Mouse (Mus musculus) neutrophil, adult 5-6 weeks (primary cell): ENCODE results near the gene Mlana. TPM values are rescaled to one million over a fixed set of nuclear protein-coding genes. Genes with fewer than 3 reads are reported as not detected.

ENCODE experiments used
- ATAC-seq: fragments of 151-379, 151-347 bp; 2 replicates; pipeline ENCODE4 v1.8.0; 2017; ENCODE audit warnings: mild to moderate bottlenecking, moderate TSS enrichment; ENCODE audit not compliant: insufficient number of reproducible peaks, poor library complexity, low FRiP score, severe bottlenecking; ENCODE audit errors: extremely low read depth
- total RNA-seq: library from RNA; stranded (forward); fragments of 200-1000 nt; gene quantifications from 2 replicates; pipeline ENCODE4 v1.2.3, GENCODE M21; 2017

Mlana gene
- total RNA-seq = not detected in 2 replicates

GRCm38 (mm10) chr19:29697245-29697874, at the start of gene Mlana:
Gene Mlana, plus strand, starts transcription at chr19:29697824.
- no peak for ATAC-seq

GRCm38 (mm10) chr19:29648550-29648914, 49.1 kb upstream of the Mlana start:
- no peak for ATAC-seq

GRCm38 (mm10) chr19:29649683-29650082, 47.9 kb upstream of the Mlana start:
- no peak for ATAC-seq

GRCm38 (mm10) chr19:29653768-29654265, 43.8 kb upstream of the Mlana start:
- no peak for ATAC-seq

GRCm38 (mm10) chr19:29655148-29655547, 42.5 kb upstream of the Mlana start:
- ATAC-seq = no peak

GRCm38 (mm10) chr19:29656029-29656428, 41.6 kb upstream of the Mlana start:
- ATAC-seq = no peak

GRCm38 (mm10) chr19:29656620-29657019, 41.0 kb upstream of the Mlana start:
- no peak for ATAC-seq

- ATAC-seq = no peak
Observed at GRCm38 (mm10) chr19:29657033-29657432, 40.6 kb upstream of the Mlana start.

- ATAC-seq = no peak
Observed at GRCm38 (mm10) chr19:29657558-29657957, 40.1 kb upstream of the Mlana start.

GRCm38 (mm10) chr19:29658836-29659235, 38.8 kb upstream of the Mlana start:
- no peak for ATAC-seq

GRCm38 (mm10) chr19:29659705-29660104, 37.9 kb upstream of the Mlana start:
- no peak for ATAC-seq

GRCm38 (mm10) chr19:29660835-29661764, 36.5 kb upstream of the Mlana start:
- ATAC-seq = no peak

- ATAC-seq = no peak
Observed at GRCm38 (mm10) chr19:29661974-29662580, 35.5 kb upstream of the Mlana start.

- no peak for ATAC-seq
Observed at GRCm38 (mm10) chr19:29663780-29664179, 33.8 kb upstream of the Mlana start.

GRCm38 (mm10) chr19:29664934-29665333, 32.7 kb upstream of the Mlana start:
- ATAC-seq = no peak

- ATAC-seq = no peak
Observed at GRCm38 (mm10) chr19:29666164-29666563, 31.5 kb upstream of the Mlana start.

GRCm38 (mm10) chr19:29666965-29667594, 30.5 kb upstream of the Mlana start:
- no peak for ATAC-seq

- no peak for ATAC-seq
Observed at GRCm38 (mm10) chr19:29668135-29668534, 29.5 kb upstream of the Mlana start.

GRCm38 (mm10) chr19:29670247-29670646, 27.4 kb upstream of the Mlana start:
- no peak for ATAC-seq
